Mouse (Mus musculus): Measurements from ENCODE around the gene Samd14. TPM values are rescaled to one million over a fixed set of nuclear protein-coding genes. Genes with fewer than 3 reads are reported as not detected.
A peak's percentile ranks its signal among the peaks of the same experiment; 100 is the strongest.

The Samd14 gene
- polyA plus RNA-seq, 1 experiment from 2014 or later = 15.0 TPM

GRCm38 (mm10) chr11:95032945-95033344 lies 23.3 kb downstream of the Samd14 start:
- Histone ChIP-seq H3K9me3 (no peaks in the 10 kb centered on the region), H3K9ac (no peak overlapping the region), H3K4me1 (replicated peaks) (peaks cover 9% of the 10 kb centered on the region), H3K27ac (no peak overlapping the region), H3K4me2 (replicated peaks) (no peak overlapping the region), H3K36me3 (no peaks in the 10 kb centered on the region), H3K27me3 (replicated peaks) (no peaks in the 10 kb centered on the region), H3K4me3 (replicated peaks) (no peak overlapping the region)
- 26% methylated on average over 6 of the region's 6 CpGs for WGBS
- peak; percentile 59 for ATAC-seq

GRCm38 (mm10) chr11:95033617-95034016 lies 23.9 kb downstream of the Samd14 start:
- Histone ChIP-seq H3K27ac (no peak overlapping the region), H3K9ac (no peak overlapping the region)
- 52% methylated on average over 14 of the region's 14 CpGs for WGBS

GRCm38 (mm10) chr11:95034902-95035301 lies 25.2 kb downstream of the Samd14 start:
- ATAC-seq = no peak
- Histone ChIP-seq H3K4me1 (replicated peaks) (peaks cover 19% of the 10 kb centered on the region), H3K9me3 (no peaks in the 10 kb centered on the region), H3K4me2 (replicated peaks) (no peak overlapping the region), H3K4me3 (replicated peaks) (no peak overlapping the region), H3K27me3 (replicated peaks) (no peaks in the 10 kb centered on the region), H3K36me3 (no peaks in the 10 kb centered on the region), H3K9ac (no peak overlapping the region), H3K27ac (no peak overlapping the region)
- 68% methylated on average over 10 of the region's 10 CpGs for WGBS

More at GRCm38 (mm10) chr11:95033617-95034016, 23.9 kb downstream of the Samd14 start:
- no peaks in the 10 kb centered on the region for H3K36me3 ChIP-seq
- H3K4me2 ChIP-seq (replicated peaks) = 0 out of 2 replicates have a peak overlapping the region, but pooled peaks have one; percentile 17
- H3K4me1 ChIP-seq (replicated peaks) = peaks cover 14% of the 10 kb centered on the region
- no peak overlapping the region for H3K4me3 ChIP-seq (replicated peaks)
- ATAC-seq = peak; percentile 35; the same call in 1 of the 2 replicates
- H3K27me3 ChIP-seq (replicated peaks) = no peaks in the 10 kb centered on the region
- no peaks in the 10 kb centered on the region for H3K9me3 ChIP-seq

DNA sequence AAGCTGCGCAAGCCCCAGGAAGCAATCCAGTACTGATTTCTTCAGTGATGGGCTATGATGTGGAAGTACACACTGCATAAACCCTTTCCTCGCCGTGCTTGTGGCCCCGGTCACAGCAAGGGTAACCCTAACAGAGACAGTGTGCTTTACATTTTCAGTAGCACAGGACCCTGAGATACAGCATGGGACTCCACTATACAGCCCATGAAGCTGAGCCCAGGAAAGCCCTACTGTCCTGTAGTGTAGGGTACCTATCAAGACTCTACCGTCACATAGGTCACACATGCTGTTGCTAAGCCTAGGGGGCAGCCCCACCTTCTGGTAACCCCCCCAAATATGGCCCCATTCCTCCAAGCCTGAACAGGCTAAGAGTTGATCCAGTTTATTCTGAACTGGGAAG lies 26.8 kb downstream of the Samd14 start:
- WGBS = 96% methylated on average over 5 of the region's 5 CpGs
- Histone ChIP-seq H3K9ac (no peak overlapping the region), H3K4me1 (replicated peaks) (peaks cover 25% of the 10 kb centered on the region), H3K27ac (no peak overlapping the region), H3K4me2 (replicated peaks) (no peak overlapping the region), H3K4me3 (replicated peaks) (no peak overlapping the region), H3K9me3 (no peaks in the 10 kb centered on the region), H3K36me3 (no peaks in the 10 kb centered on the region), H3K27me3 (replicated peaks) (no peaks in the 10 kb centered on the region)
- no peak for ATAC-seq

DNA sequence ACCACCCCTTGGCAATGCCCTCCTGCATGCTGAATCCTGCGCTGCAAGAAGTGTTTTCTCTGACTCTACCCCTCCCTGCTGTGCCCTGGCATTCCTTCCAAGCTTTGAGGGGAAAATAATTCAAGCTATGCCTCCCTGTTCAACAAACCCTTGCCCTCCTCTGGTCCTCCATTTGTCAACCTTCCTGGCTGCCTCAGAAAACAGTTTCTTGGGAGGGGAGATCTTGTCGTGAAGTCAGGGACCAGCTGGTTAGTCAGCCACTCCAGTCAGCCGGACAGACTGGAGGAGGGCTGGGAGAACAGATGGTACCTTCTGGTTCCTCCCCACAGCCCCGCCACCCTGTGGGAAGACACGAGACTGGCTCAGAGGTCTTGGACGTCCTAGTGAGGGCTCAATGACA lies 27.6 kb downstream of the Samd14 start:
- Histone ChIP-seq H3K27me3 (replicated peaks) (no peaks in the 10 kb centered on the region), H3K36me3 (no peaks in the 10 kb centered on the region), H3K9ac (no peak overlapping the region), H3K4me3 (replicated peaks) (no peak overlapping the region), H3K27ac (no peak overlapping the region), H3K4me1 (replicated peaks) (peaks cover 25% of the 10 kb centered on the region), H3K4me2 (replicated peaks) (no peak overlapping the region), H3K9me3 (no peaks in the 10 kb centered on the region)
- ATAC-seq = no peak
- WGBS = 61% methylated on average over 6 of the region's 6 CpGs

GRCm38 (mm10) chr11:95038156-95038817 lies 28.6 kb downstream of the Samd14 start:
- 70% methylated on average over 14 of the region's 14 CpGs for WGBS
- H3K9me3 ChIP-seq = no peaks in the 10 kb centered on the region

GRCm38 (mm10) chr11:95038818-95039655 lies 29.4 kb downstream of the Samd14 start:
- Histone ChIP-seq H3K27ac (no peak overlapping the region; the same call in 1 of the 2 replicates), H3K4me3 (replicated peaks) (no peak overlapping the region), H3K9ac (no peak overlapping the region), H3K4me1 (replicated peaks) (peaks cover 18% of the 10 kb centered on the region), H3K27me3 (replicated peaks) (no peaks in the 10 kb centered on the region), H3K4me2 (replicated peaks) (peak overlapping the region; percentile 30), H3K9me3 (no peaks in the 10 kb centered on the region), H3K36me3 (no peaks in the 10 kb centered on the region)
- ATAC-seq = no peak
- 71% methylated on average over 13 of the region's 13 CpGs for WGBS

More at GRCm38 (mm10) chr11:95038156-95038817, 28.6 kb downstream of the Samd14 start:
- Histone ChIP-seq H3K27me3 (replicated peaks) (no peaks in the 10 kb centered on the region), H3K4me2 (replicated peaks) (no peak overlapping the region; the same call in 1 of the 2 replicates), H3K27ac (no peak overlapping the region), H3K36me3 (no peaks in the 10 kb centered on the region), H3K9ac (no peak overlapping the region), H3K4me3 (replicated peaks) (no peak overlapping the region), H3K4me1 (replicated peaks) (peaks cover 22% of the 10 kb centered on the region)
- no peak for ATAC-seq

DNA sequence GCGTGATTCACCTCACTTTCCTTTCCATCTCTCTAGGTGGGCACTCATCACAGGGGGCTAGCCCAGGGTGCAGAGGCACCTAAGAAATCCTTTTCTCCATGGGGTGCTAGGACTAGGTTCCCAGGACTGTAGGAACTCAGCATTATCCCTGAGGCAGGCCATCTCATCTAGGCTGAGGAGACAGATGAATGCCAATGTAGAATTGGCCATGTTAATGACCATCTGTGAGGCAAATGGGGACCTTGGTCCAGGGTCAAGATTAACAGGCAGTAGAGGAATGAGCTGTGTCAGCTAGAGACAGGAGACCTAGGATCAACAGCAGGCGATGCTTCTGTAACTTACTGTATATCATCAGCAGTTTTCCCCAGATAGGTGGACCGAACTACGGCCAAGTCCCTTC lies 30.1 kb downstream of the Samd14 start:
- ATAC-seq = no peak
- peak overlapping the region; percentile 90 for H3K4me2 ChIP-seq (replicated peaks)
- H3K4me3 ChIP-seq (replicated peaks) = no peak overlapping the region
- no peaks in the 10 kb centered on the region for H3K27me3 ChIP-seq (replicated peaks)
- 84% methylated on average over 4 of the region's 4 CpGs for WGBS
- no peaks in the 10 kb centered on the region for H3K9me3 ChIP-seq
- 0 out of 2 replicates have a peak, but pooled peaks cover 3% of the 10 kb centered on the region for H3K36me3 ChIP-seq
- peaks cover 15% of the 10 kb centered on the region for H3K4me1 ChIP-seq (replicated peaks)
- no peak overlapping the region for H3K27ac ChIP-seq
- no peak overlapping the region for H3K9ac ChIP-seq

DNA sequence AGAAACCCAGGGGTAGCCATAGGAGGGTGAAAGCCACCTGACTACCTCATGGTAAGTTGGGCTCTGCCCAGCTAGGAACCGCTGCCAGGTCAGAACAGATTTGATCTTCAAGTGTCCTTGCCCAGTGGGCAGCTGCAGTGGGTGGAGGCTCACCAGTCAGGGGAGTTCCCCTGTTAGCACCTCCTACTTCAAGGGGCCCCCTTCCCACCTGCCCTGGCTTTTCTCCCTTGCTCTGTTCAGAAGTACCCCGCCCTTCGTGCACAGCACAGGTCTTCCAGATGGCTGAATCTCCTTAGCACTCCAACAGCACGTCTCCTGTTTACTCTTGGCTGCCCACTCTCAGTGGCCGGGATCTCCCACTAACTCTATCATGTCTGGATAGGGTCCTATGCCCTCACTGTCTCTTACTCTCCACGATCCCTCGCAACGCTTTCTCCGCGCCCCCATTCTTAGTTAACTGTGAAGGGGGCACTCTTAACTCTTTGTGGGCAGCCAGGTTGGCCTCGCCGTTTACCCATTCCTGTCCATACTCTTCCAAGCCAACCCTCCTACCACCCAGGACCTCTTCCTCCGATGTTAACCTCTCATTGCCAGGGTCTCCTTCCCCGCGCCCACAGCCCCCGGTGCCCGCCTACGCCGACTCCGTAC lies 30.9 kb downstream of the Samd14 start:
- Histone ChIP-seq H3K27ac (peak overlapping the region; percentile 76), H3K36me3 (0 out of 2 replicates have a peak, but pooled peaks cover 5% of the 10 kb centered on the region), H3K4me1 (replicated peaks) (peaks cover 15% of the 10 kb centered on the region), H3K4me2 (replicated peaks) (peak overlapping the region; percentile 90), H3K4me3 (replicated peaks) (peak overlapping the region; percentile 67), H3K9me3 (no peaks in the 10 kb centered on the region), H3K9ac (peak overlapping the region; percentile 77), H3K27me3 (replicated peaks) (no peaks in the 10 kb centered on the region)
- peak; percentile 59 for ATAC-seq
- WGBS = under 1% methylated on average over 20 of the region's 20 CpGs

GRCm38 (mm10) chr11:95041139-95041609 lies 31.5 kb downstream of the Samd14 start, which contains the start of gene Pdk2:
Pdk2 (minus strand) TSS chr11:95041354.
- no peaks in the 10 kb centered on the region for H3K27me3 ChIP-seq (replicated peaks)
- ATAC-seq = peak; percentile 96
- H3K27ac ChIP-seq = peak within 1 kb of the TSS; percentile 76
- peak within 1 kb of the TSS; percentile 90 for H3K4me2 ChIP-seq (replicated peaks)
- H3K4me1 ChIP-seq (replicated peaks) = peaks cover 15% of the 10 kb centered on the region
- no peaks in the 10 kb centered on the region for H3K9me3 ChIP-seq
- peak within 1 kb of the TSS; percentile 77 for H3K9ac ChIP-seq
- 0 out of 2 replicates have a peak, but pooled peaks cover 5% of the 10 kb centered on the region for H3K36me3 ChIP-seq
- H3K4me3 ChIP-seq (replicated peaks) = peak within 1 kb of the TSS; percentile 67
- under 1% methylated on average over 41 of the region's 41 CpGs for whole genome bisulfite sequencing

DNA sequence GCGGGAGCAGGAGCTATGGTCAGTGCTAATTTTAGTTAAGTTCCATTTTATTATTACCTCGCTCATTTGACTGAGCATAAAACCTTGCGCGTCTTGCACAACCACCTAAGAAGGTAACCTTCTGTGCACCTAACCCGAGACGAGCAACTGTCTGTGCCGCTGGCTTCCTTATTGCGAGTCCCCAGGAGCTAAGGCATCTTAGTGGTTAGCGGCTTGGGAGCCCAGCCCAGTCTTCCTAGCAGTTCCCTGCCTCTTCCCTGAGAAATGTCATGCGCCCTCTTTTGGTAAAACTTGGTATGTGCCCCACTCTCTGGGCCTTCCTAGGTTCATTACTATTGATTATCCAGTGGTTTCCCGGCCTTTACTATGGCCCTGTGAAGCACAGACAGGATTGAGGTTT lies 32.4 kb downstream of the Samd14 start:
- Histone ChIP-seq H3K9me3 (no peaks in the 10 kb centered on the region), H3K4me3 (replicated peaks) (peak overlapping the region; percentile 67), H3K4me1 (replicated peaks) (peaks cover 15% of the 10 kb centered on the region), H3K36me3 (0 out of 2 replicates have a peak, but pooled peaks cover 5% of the 10 kb centered on the region), H3K27me3 (replicated peaks) (no peaks in the 10 kb centered on the region), H3K27ac (peak overlapping the region; percentile 33; the same call in 1 of the 2 replicates), H3K9ac (peak overlapping the region; percentile 24; the same call in 1 of the 2 replicates), H3K4me2 (replicated peaks) (peak overlapping the region; percentile 90)
- 1% methylated on average over 11 of the region's 11 CpGs for WGBS
- ATAC-seq = peak; percentile 44

GRCm38 (mm10) chr11:95043060-95043459 lies 33.4 kb downstream of the Samd14 start:
- no peak overlapping the region for H3K4me2 ChIP-seq (replicated peaks)
- 90% methylated on average over 4 of the region's 4 CpGs for WGBS
- 0 out of 2 replicates have a peak, but pooled peaks cover 5% of the 10 kb centered on the region for H3K36me3 ChIP-seq
- H3K27me3 ChIP-seq (replicated peaks) = no peaks in the 10 kb centered on the region
- H3K4me1 ChIP-seq (replicated peaks) = peaks cover 15% of the 10 kb centered on the region
- no peak overlapping the region for H3K27ac ChIP-seq
- no peak overlapping the region for H3K4me3 ChIP-seq (replicated peaks)
- H3K9ac ChIP-seq = no peak overlapping the region
- no peaks in the 10 kb centered on the region for H3K9me3 ChIP-seq
- ATAC-seq = no peak
